Mouse (Mus musculus): ENCODE measurements around the gene Zfp57. TPM values are rescaled to one million over a fixed set of nuclear protein-coding genes. Genes with fewer than 3 reads are reported as not detected.

Gene Zfp57
- polyA plus RNA-seq, 1 experiment from 2014 or later, result 2.3 TPM

DNA sequence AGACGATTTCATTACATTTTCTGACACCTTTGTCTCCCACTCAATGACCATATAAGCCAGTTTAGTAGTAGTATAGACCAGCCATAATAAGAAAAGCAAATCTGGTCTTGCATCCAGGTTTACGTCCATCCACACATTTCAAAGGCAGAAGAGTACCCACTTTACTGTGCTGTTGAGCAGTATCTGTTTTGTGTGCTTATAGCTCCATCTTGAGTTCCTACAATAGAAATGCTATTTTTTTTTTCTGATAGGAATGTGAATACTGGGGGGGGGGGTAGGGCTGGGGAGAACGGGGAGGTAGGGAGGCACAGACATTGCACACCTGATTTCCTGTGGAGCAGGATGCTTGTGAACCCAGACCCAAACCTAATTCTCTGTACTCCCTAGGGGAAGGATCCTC is 47.0 kb downstream of the Zfp57 start:
- ATAC-seq, result no peak
- Histone ChIP-seq H3K4me2 (ENCODE audit: low read depth, low read length) (no peak overlapping the region), H3K27me3 (ENCODE audit: insufficient read depth, low read length) (peaks cover 66% of the 10 kb centered on the region), H3K9me3 (ENCODE audit: low read length) (no peaks in the 10 kb centered on the region), H3K9ac (replicated peaks) (no peak overlapping the region), H3K4me1 (ENCODE audit: insufficient read depth) (peaks cover 13% of the 10 kb centered on the region), H3K27ac (ENCODE audit: low read depth) (no peak overlapping the region), H3K4me3 (ENCODE audit: low read depth, low read length) (no peak overlapping the region), H3K36me3 (replicated peaks; ENCODE audit: insufficient read depth, low read length) (no peaks in the 10 kb centered on the region)
- no peak for DNase-seq
- TF ChIP-seq CTCF (IDR thresholded peaks at IDR 0.05; ENCODE audit: low read depth) (peak; percentile 50), EP300 (IDR thresholded peaks at IDR 0.05; ENCODE audit: low read depth) (no peak)
- 29% methylated on average over 3 of the region's 3 CpGs for WGBS (ENCODE audit: insufficient replicate concordance)

DNA sequence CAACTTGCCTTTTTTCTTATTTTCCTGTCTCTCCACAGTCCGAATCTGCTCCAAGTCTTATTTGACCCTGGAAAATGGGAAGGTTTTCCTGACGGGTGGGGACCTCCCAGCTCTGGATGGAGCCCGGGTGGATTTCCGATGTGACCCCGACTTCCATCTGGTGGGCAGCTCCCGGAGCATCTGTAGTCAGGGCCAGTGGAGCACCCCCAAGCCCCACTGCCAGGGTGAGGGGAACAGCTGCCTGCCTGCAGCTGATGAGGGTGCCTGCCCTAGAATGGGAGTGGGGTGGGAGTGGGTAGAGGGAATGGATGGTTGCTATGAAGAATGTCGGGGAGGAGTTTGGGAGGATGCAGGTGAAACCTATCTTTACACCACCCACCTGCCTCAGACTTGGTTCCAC is 47.4 kb downstream of the Zfp57 start:
- TF ChIP-seq EP300 (IDR thresholded peaks at IDR 0.05; ENCODE audit: low read depth), result no peak
- TF ChIP-seq CTCF (IDR thresholded peaks at IDR 0.05; ENCODE audit: low read depth), result no peak
- no peak overlapping the region for H3K27ac ChIP-seq (ENCODE audit: low read depth)
- H3K4me2 ChIP-seq (ENCODE audit: low read depth, low read length), result no peak overlapping the region
- ATAC-seq, result no peak
- peaks cover 13% of the 10 kb centered on the region for H3K4me1 ChIP-seq (ENCODE audit: insufficient read depth)
- H3K9me3 ChIP-seq (ENCODE audit: low read length), result no peaks in the 10 kb centered on the region
- no peak for DNase-seq
- H3K27me3 ChIP-seq (ENCODE audit: insufficient read depth, low read length), result peaks cover 66% of the 10 kb centered on the region
- H3K9ac ChIP-seq (replicated peaks), result no peak overlapping the region
- 63% methylated on average over 7 of the region's 7 CpGs for WGBS (ENCODE audit: insufficient replicate concordance)
- H3K4me3 ChIP-seq (ENCODE audit: low read depth, low read length), result no peak overlapping the region
- H3K36me3 ChIP-seq (replicated peaks; ENCODE audit: insufficient read depth, low read length), result no peaks in the 10 kb centered on the region

DNA sequence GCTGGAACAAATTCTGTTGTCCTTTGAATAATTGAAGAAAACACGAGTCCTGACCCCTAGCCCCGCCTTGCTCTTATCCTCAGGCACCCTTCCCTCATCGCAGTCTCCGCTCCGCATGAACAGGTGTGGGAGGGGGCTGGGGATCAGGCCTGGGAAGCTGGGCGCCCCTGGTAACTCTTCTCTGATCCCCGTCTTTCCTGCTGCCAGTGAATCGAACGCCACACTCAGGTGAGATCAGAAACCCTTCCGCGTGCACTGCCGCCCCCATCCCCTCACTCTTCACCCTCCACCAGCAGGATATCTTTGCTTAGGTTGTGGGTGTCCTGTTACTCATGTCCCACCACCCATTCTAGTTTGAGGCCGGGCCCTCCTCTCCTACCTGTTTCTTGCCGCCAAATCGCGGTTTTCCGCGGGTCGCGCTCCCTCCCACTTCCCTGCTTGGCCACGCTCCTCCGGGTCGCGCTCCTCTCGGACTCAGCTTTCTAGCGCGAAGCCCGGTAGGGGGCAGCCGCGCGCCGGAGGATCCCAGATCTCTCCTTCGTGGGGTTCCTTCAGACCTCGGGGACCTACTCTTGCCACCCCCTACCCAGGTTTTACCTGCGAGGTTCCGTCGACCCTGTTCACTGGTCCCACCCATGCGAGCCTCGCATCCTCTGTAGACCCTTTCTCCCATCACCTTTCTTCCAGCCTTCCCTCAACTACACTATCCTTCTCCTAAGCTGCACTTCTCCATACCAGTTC is 48.8 kb downstream of the Zfp57 start:
- peak overlapping the region; percentile 37 for H3K4me3 ChIP-seq (ENCODE audit: low read depth, low read length)
- DNase-seq, result peak; percentile 51
- H3K4me1 ChIP-seq (ENCODE audit: insufficient read depth), result peaks cover 13% of the 10 kb centered on the region
- no peaks in the 10 kb centered on the region for H3K36me3 ChIP-seq (replicated peaks; ENCODE audit: insufficient read depth, low read length)
- TF ChIP-seq CTCF (IDR thresholded peaks at IDR 0.05; ENCODE audit: low read depth), result peak; percentile 53
- no peak for TF ChIP-seq EP300 (IDR thresholded peaks at IDR 0.05; ENCODE audit: low read depth)
- no peaks in the 10 kb centered on the region for H3K9me3 ChIP-seq (ENCODE audit: low read length)
- 4% methylated on average over 39 of the region's 39 CpGs for WGBS (ENCODE audit: insufficient replicate concordance)
- H3K27me3 ChIP-seq (ENCODE audit: insufficient read depth, low read length), result peaks cover 64% of the 10 kb centered on the region
- peak overlapping the region; percentile 68 for H3K4me2 ChIP-seq (ENCODE audit: low read depth, low read length)
- no peak overlapping the region for H3K27ac ChIP-seq (ENCODE audit: low read depth)
- H3K9ac ChIP-seq (replicated peaks), result no peak overlapping the region
- ATAC-seq, result no peak

DNA sequence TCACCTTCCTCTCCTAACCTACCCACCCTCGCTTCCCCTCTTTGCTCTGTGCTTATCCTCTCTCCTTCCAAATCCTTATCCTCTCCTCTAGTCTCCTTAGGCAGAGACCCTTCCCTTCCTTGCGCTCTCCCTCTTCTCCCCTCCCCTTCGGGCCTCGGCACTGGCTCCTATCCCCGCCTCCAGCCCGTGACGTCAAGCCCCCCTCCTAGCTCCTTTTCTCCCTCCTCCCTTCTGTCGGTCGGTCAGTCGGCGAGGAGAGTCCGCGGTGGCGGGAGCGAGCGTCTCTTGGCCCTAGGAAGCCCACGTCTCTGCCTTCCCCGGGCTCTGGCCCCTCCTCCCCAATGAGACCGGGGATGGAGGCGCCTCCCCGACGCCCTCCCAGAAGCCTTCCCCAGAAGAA is 49.4 kb downstream of the Zfp57 start:
- Histone ChIP-seq H3K27ac (ENCODE audit: low read depth) (no peak overlapping the region), H3K27me3 (ENCODE audit: insufficient read depth, low read length) (peaks cover 61% of the 10 kb centered on the region), H3K36me3 (replicated peaks; ENCODE audit: insufficient read depth, low read length) (no peaks in the 10 kb centered on the region), H3K4me3 (ENCODE audit: low read depth, low read length) (peak overlapping the region; percentile 37), H3K9me3 (ENCODE audit: low read length) (no peaks in the 10 kb centered on the region), H3K4me1 (ENCODE audit: insufficient read depth) (peaks cover 13% of the 10 kb centered on the region), H3K4me2 (ENCODE audit: low read depth, low read length) (peak overlapping the region; percentile 68), H3K9ac (replicated peaks) (peak overlapping the region; percentile 21; the same call in 1 of the 2 replicates)
- no peak for TF ChIP-seq CTCF (IDR thresholded peaks at IDR 0.05; ENCODE audit: low read depth)
- ATAC-seq (no peak), DNase-seq (peak; percentile 49)
- under 1% methylated on average over 22 of the region's 22 CpGs for WGBS (ENCODE audit: insufficient replicate concordance)

DNA sequence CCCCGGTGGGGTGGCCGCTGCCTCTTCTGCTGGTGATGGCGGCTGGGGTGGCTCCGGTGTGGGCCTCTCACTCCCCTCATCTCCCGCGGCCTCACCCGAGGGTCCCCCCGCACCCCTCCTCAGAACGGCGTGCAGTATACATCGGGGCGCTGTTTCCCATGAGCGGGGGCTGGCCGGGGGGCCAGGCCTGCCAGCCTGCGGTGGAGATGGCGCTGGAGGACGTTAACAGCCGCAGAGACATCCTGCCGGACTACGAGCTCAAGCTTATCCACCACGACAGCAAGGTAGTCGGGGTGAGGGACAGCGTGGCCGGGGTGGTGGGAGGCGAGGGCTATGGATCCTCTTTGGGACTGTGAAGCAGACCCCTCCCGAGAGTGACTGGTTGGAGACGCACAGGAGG is 49.9 kb downstream of the Zfp57 start:
- Histone ChIP-seq H3K9me3 (ENCODE audit: low read length) (no peaks in the 10 kb centered on the region), H3K27ac (ENCODE audit: low read depth) (no peak overlapping the region), H3K27me3 (ENCODE audit: insufficient read depth, low read length) (peaks cover 57% of the 10 kb centered on the region), H3K9ac (replicated peaks) (peak overlapping the region; percentile 21; the same call in 1 of the 2 replicates), H3K4me2 (ENCODE audit: low read depth, low read length) (peak overlapping the region; percentile 68), H3K36me3 (replicated peaks; ENCODE audit: insufficient read depth, low read length) (no peaks in the 10 kb centered on the region), H3K4me1 (ENCODE audit: insufficient read depth) (peaks cover 13% of the 10 kb centered on the region), H3K4me3 (ENCODE audit: low read depth, low read length) (peak overlapping the region; percentile 37)
- WGBS (ENCODE audit: insufficient replicate concordance), result 14% methylated on average over 26 of the region's 27 CpGs
- ATAC-seq (no peak), DNase-seq (no peak)
- TF ChIP-seq EP300 (IDR thresholded peaks at IDR 0.05; ENCODE audit: low read depth) (no peak), CTCF (IDR thresholded peaks at IDR 0.05; ENCODE audit: low read depth) (no peak)

DNA sequence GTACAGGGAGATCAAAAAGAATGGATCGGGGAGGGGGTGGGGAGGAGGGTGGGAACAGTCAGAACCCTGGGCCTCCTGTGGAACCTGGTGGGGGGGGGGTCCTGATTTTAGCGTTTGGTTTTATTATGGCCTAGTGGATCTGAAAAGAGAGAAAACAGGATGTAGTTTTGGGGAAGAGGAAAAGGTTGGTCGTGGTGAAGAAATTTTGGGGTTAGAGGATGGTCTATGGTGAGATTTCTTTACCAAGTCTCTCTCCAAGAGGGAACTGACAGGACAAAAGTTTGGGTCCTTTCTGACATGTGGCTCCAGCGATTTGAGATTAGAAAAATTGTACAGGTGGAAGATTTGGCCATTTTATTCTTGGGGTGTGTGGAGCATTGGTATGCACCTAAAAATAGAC is 50.8 kb downstream of the Zfp57 start:
- no peak overlapping the region for H3K4me3 ChIP-seq (ENCODE audit: low read depth, low read length)
- DNase-seq (no peak), ATAC-seq (no peak)
- peaks cover 48% of the 10 kb centered on the region for H3K27me3 ChIP-seq (ENCODE audit: insufficient read depth, low read length)
- WGBS (ENCODE audit: insufficient replicate concordance), result 27% methylated on average over 4 of the region's 4 CpGs
- no peaks in the 10 kb centered on the region for H3K9me3 ChIP-seq (ENCODE audit: low read length)
- H3K9ac ChIP-seq (replicated peaks), result no peak overlapping the region
- no peak overlapping the region for H3K27ac ChIP-seq (ENCODE audit: low read depth)
- no peaks in the 10 kb centered on the region for H3K36me3 ChIP-seq (replicated peaks; ENCODE audit: insufficient read depth, low read length)
- H3K4me2 ChIP-seq (ENCODE audit: low read depth, low read length), result no peak overlapping the region
- peaks cover 11% of the 10 kb centered on the region for H3K4me1 ChIP-seq (ENCODE audit: insufficient read depth)
- no peak for TF ChIP-seq EP300 (IDR thresholded peaks at IDR 0.05; ENCODE audit: low read depth)
- no peak for TF ChIP-seq CTCF (IDR thresholded peaks at IDR 0.05; ENCODE audit: low read depth)

Measured in liver, postnatal 0 days (tissue).